Mouse (Mus musculus) cerebellum, adult 2 months (tissue): ENCODE measurements at regions not wholly inside any gene's neighbourhood (a gene's known extent, or its start where the extent isn't known, plus 50 kb on each side); places are given as distances from the start of the nearest gene placed in this dataset.

Experiments used
- CTCF ChIP-seq: fragments of 200-500 bp; IDR thresholded peaks from 2 replicates; pipeline ENCODE4 v1.5.1; 2011; ENCODE audit warnings: low read depth, mild to moderate bottlenecking, control low read depth, low read length, moderate library complexity, borderline replicate concordance; ENCODE audit not compliant: insufficient read depth
- POLR2A ChIP-seq: fragments of 200-500 bp; IDR thresholded peaks from 2 replicates; pipeline ENCODE4 v1.6.1; 2011; ENCODE audit warnings: low read length, control low read depth, borderline replicate concordance; ENCODE audit not compliant: insufficient read depth

- TF ChIP-seq CTCF (no peak), POLR2A (no peak)
These were observed 119.2 kb upstream of the Gm26657 start for GRCm38 (mm10) chr4:56620628-56621027.
